Mouse (Mus musculus): ENCODE measurements around the gene Rem2.

Gene Rem2

GRCm38 (mm10) chr14:54475941-54476844, at the start of gene Rem2:
TSS of gene Rem2 (plus strand) at chr14:54476100.
- CTCF ChIA-PET = interaction anchor here in 2 of 4 experiments (0.9 to 2.0 kb wide), 7 partner anchors 12 to 310 kb away, joined by 3 to 10 read pairs (median 3); partner anchors contain the start of gene Lrp10 (in 1 of the 2)
- POLR2A ChIA-PET = interaction anchor here (0.6 to 1.8 kb wide), 12 partner anchors 12 to 410 kb away, joined by 3 to 7 read pairs (median 3); partner anchors contain the start of genes Prmt5 (in 2 of the 4), Haus4 (in 1 of the 4) and Lrp10 (in 1 of the 4)

- POLR2A ChIA-PET = interaction anchor here in 3 of 4 experiments (0.6 to 5.4 kb wide), 26 partner anchors 8 to 318 kb away, joined by 3 to 82 read pairs (median 4); partner anchors contain the start of genes Lrp10 (in 2 of the 3), Slc7a7 (in 2 of the 3) and Prmt5 (in 1 of the 3)
- CTCF ChIA-PET = interaction anchor here in 3 of 4 experiments (0.5 to 1.7 kb wide), 11 partner anchors 9 to 258 kb away, joined by 3 to 10 read pairs (median 4); partner anchors contain the start of gene Slc7a7 (in 1 of the 3)
These were observed 49.1 kb upstream of the Rem2 start, which contains the start of gene Mrpl52 for GRCm38 (mm10) chr14:54426689-54427398. TSS of gene Mrpl52 (plus strand) at chr14:54426909.

- CTCF ChIA-PET = interaction anchor here in 2 of 4 experiments (0.6 to 1.7 kb wide), 7 partner anchors 10 to 223 kb away, joined by 3 to 10 read pairs (median 4); partner anchors contain the start of gene Slc7a7 (in 1 of the 2)
- POLR2A ChIA-PET = interaction anchor here in 3 of 4 experiments (0.6 to 5.4 kb wide), 23 partner anchors 8 to 205 kb away, joined by 3 to 82 read pairs (median 4); partner anchors contain the start of genes Lrp10 (in 2 of the 3), Slc7a7 (in 2 of the 3), Abhd4 (in 1 of the 3) and Dad1 (in 1 of the 3)
These were observed 48.2 kb upstream of the Rem2 start for GRCm38 (mm10) chr14:54427696-54428095.

- ChIA-PET POLR2A (interaction anchor here in 3 of 4 experiments (0.9 to 5.4 kb wide), 8 partner anchors 13 to 204 kb away, joined by 3 to 82 read pairs (median 3); partner anchors contain the start of genes Abhd4 (in 1 of the 3), Dad1 (in 1 of the 3) and Slc7a7 (in 1 of the 3)), CTCF (interaction anchor here in 3 of 4 experiments (1.0 to 1.5 kb wide), 3 partner anchors 11 to 190 kb away, joined by 3 to 6 read pairs (median 4); partner anchors contain the start of gene Slc7a7 (in 1 of the 3))
These were observed 47.5 kb upstream of the Rem2 start for GRCm38 (mm10) chr14:54428421-54428820.

- POLR2A ChIA-PET = interaction anchor here in 3 of 4 experiments (0.5 to 5.4 kb wide), 13 partner anchors 10 to 482 kb away, joined by 3 to 82 read pairs (median 3); partner anchors contain the start of genes Lrp10 (in 1 of the 3) and Slc7a7 (in 1 of the 3)
- CTCF ChIA-PET = interaction anchor here in 2 of 4 experiments (0.9 to 1.5 kb wide), 3 partner anchors 12 to 191 kb away, joined by 3 read pairs; partner anchors contain the start of gene Slc7a7 (in 1 of the 2)
These were observed 46.4 kb upstream of the Rem2 start for GRCm38 (mm10) chr14:54429332-54430093.

GRCm38 (mm10) chr14:54430406-54431145, 45.3 kb upstream of the Rem2 start:
- CTCF ChIA-PET = interaction anchor here in 3 of 4 experiments (0.6 to 1.5 kb wide), 4 partner anchors 13 to 192 kb away, joined by 3 to 8 read pairs (median 3); partner anchors contain the start of gene Slc7a7 (in 1 of the 3)
- POLR2A ChIA-PET = interaction anchor here in 2 of 4 experiments (0.5 to 5.4 kb wide), 10 partner anchors 9 to 238 kb away, joined by 3 to 82 read pairs (median 4); partner anchors contain the start of genes Lrp10 (in 2 of the 2) and Slc7a7 (in 1 of the 2)

- ChIA-PET CTCF (interaction anchor here in 3 of 4 experiments (0.6 to 2.6 kb wide), 10 partner anchors 8 to 98 kb away, joined by 3 to 11 read pairs (median 5); partner anchors contain the start of gene Slc7a7 (in 2 of the 3)), POLR2A (interaction anchor here (0.5 to 5.4 kb wide), 29 partner anchors 7 to 288 kb away, joined by 3 to 82 read pairs (median 4); partner anchors contain the start of genes Slc7a7 (in 2 of the 4), Abhd4 (in 1 of the 4), Dad1 (in 1 of the 4) and Haus4 (in 1 of the 4))
These were observed 44.4 kb upstream of the Rem2 start, which contains the start of gene Mmp14 for GRCm38 (mm10) chr14:54431334-54432077. TSS of gene Mmp14 (plus strand) at chr14:54431612.

GRCm38 (mm10) chr14:54432078-54432836, 43.6 kb upstream of the Rem2 start:
- CTCF ChIA-PET = interaction anchor here in 3 of 4 experiments (0.5 to 2.6 kb wide), 14 partner anchors 9 to 207 kb away, joined by 3 to 11 read pairs (median 4); partner anchors contain the start of genes Psmb5 (in 1 of the 3) and Slc7a7 (in 1 of the 3)
- POLR2A ChIA-PET = interaction anchor here (0.7 to 4.0 kb wide), 38 partner anchors 8 to 287 kb away, joined by 3 to 23 read pairs (median 4); partner anchors contain the start of genes Lrp10 (in 2 of the 4), Slc7a7 (in 2 of the 4), Abhd4 (in 1 of the 4) and Dad1 (in 1 of the 4)

- POLR2A ChIA-PET = interaction anchor here in 3 of 4 experiments (0.5 to 4.0 kb wide), 41 partner anchors 8 to 286 kb away, joined by 3 to 23 read pairs (median 3); partner anchors contain the start of genes Lrp10 (in 2 of the 3), Prmt5 (in 2 of the 3), Slc7a7 (in 2 of the 3) and Abhd4 (in 1 of the 3)
- CTCF ChIA-PET = interaction anchor here (0.6 to 2.6 kb wide), 16 partner anchors 10 to 194 kb away, joined by 3 to 11 read pairs (median 4); partner anchors contain the start of genes Psmb5 (in 1 of the 4) and Slc7a7 (in 1 of the 4)
These were observed 42.8 kb upstream of the Rem2 start for GRCm38 (mm10) chr14:54432837-54433830.

GRCm38 (mm10) chr14:54433941-54434531, 41.9 kb upstream of the Rem2 start:
- POLR2A ChIA-PET = interaction anchor here (0.6 to 4.0 kb wide), 18 partner anchors 7 to 409 kb away, joined by 3 to 23 read pairs (median 3); partner anchors contain the start of genes Abhd4 (in 1 of the 4), Dad1 (in 1 of the 4), Mrpl52 (in 1 of the 4) and Prmt5 (in 1 of the 4)
- CTCF ChIA-PET = interaction anchor here in 3 of 4 experiments (0.5 to 2.6 kb wide), 6 partner anchors 11 to 90 kb away, joined by 3 to 11 read pairs (median 6); partner anchors contain the start of gene Lrp10 (in 1 of the 3)

- POLR2A ChIA-PET = interaction anchor here in 3 of 4 experiments (0.6 to 4.0 kb wide), 13 partner anchors 7 to 119 kb away, joined by 3 to 23 read pairs (median 4); partner anchors contain the start of genes Slc7a7 (in 2 of the 3), Haus4 (in 1 of the 3) and Mrpl52 (in 1 of the 3)
- CTCF ChIA-PET = interaction anchor here in 2 of 4 experiments (0.7 to 0.9 kb wide), 2 partner anchors 28 to 197 kb away, joined by 3 to 11 read pairs; partner anchors contain the start of gene Lrp10 (in 1 of the 2)
These were observed 40.5 kb upstream of the Rem2 start for GRCm38 (mm10) chr14:54435194-54435918.

Data from embryonic stem cell, embryonic (primary cell).